Mouse (Mus musculus) cerebellum, adult 2 months (tissue): ENCODE data around the gene D5Ertd579e.

ENCODE experiments used
- CTCF ChIP-seq: fragments of 200-500 bp; IDR thresholded peaks from 2 replicates; pipeline ENCODE4 v1.5.1; 2011; ENCODE audit warnings: low read depth, mild to moderate bottlenecking, control low read depth, low read length, moderate library complexity, borderline replicate concordance; ENCODE audit not compliant: insufficient read depth
- POLR2A ChIP-seq: fragments of 200-500 bp; IDR thresholded peaks from 2 replicates; pipeline ENCODE4 v1.6.1; 2011; ENCODE audit warnings: low read length, control low read depth, borderline replicate concordance; ENCODE audit not compliant: insufficient read depth

DNA sequence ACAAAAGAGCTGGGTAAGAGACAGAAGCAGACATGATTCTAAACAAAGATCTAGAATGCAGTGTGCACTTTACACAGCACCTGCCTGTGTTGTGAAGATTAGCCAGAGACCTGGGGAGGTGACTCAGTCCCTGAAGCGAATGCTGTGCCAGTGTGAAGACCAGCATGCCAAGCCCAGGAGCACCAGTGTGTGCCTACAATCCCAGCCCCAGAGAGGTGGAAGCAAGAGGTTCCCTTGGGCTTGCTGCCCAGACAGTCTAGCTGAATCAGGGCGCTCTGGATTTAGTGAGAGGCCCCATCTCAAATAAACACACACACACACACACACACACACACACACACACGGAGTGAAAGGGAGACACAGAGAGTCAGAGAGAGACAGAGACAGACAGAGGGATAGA is 22.1 kb upstream of the D5Ertd579e start:
- TF ChIP-seq CTCF (no peak), POLR2A (no peak)
